Mouse (Mus musculus): ENCODE data around the gene Neu1.

DNA sequence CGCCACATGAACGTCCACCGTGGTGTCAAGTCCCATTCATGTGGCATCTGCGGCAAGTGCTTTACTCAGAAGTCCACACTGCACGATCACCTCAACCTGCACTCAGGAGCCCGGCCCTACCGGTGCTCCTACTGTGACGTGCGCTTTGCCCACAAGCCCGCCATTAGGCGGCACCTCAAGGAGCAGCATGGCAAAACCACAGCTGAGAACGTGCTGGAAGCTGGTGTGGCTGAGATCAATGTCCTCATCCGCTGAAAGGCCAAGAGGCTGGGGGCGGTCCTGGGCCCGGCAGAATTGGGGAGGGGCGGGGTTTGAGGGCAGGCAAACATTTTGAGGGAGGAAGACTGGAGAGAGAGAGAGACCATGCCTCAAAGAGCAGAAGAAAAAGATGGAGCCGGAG lies 34.7 kb upstream of the Neu1 start:
- TF ChIP-seq CTCF (IDR thresholded peaks at IDR 0.05; ENCODE audit: insufficient read depth, low read depth, low read length) (no peak), POLR2A (IDR thresholded peaks at IDR 0.05; ENCODE audit: insufficient read depth, low read depth, low read length) (no peak)
